Mouse (Mus musculus): ENCODE results near the gene Lmtk2. TPM values are rescaled to one million over a fixed set of nuclear protein-coding genes. Genes with fewer than 3 reads are reported as not detected.

The Lmtk2 gene
- total and polyA plus RNA-seq, 3 experiments: 12.6 to 14.8 TPM; not detected in 1

- no peaks in the 10 kb centered on the region for H3K79me2 ChIP-seq (ENCODE audit: control insufficient read depth, insufficient read depth, low read length, poor library complexity)
- H3K27ac ChIP-seq (ENCODE audit: control insufficient read depth, low read depth, low read length): no peak overlapping the region
- no peak for TF ChIP-seq SMC3 (IDR thresholded peaks at IDR 0.05; ENCODE audit: low read depth, low read length)
- TF ChIP-seq GABPA (IDR thresholded peaks at IDR 0.05; ENCODE audit: low read depth, low read length): no peak
- TF ChIP-seq MEF2A (IDR thresholded peaks at IDR 0.05; ENCODE audit: extremely low read depth, insufficient replicate concordance, low read depth, low read length, poor library complexity, severe bottlenecking): no peak
- no peak for TF ChIP-seq MYB (IDR thresholded peaks at IDR 0.05; ENCODE audit: low read depth, low read length)
- TF ChIP-seq TAL1 (IDR thresholded peaks at IDR 0.05; ENCODE audit: low read length): no peak
- no peak for TF ChIP-seq POLR2AphosphoS5 (IDR thresholded peaks at IDR 0.05; ENCODE audit: borderline replicate concordance, low read depth, low read length)
- TF ChIP-seq USF2 (IDR thresholded peaks at IDR 0.05; ENCODE audit: borderline replicate concordance in 1 of 2, insufficient read depth in 1 of 2, low read depth in 1 of 2, low read length in 2 of 2): no peak
- TF ChIP-seq MAX (IDR thresholded peaks at IDR 0.05; ENCODE audit: low read length): no peak
- no peak for TF ChIP-seq EP300 (IDR thresholded peaks at IDR 0.05; ENCODE audit: low read depth in 1 of 2, low read length in 2 of 2)
- TF ChIP-seq BHLHE40 (IDR thresholded peaks at IDR 0.05; ENCODE audit: borderline replicate concordance, low read depth, low read length): no peak
- no peak for TF ChIP-seq ETS1 (IDR thresholded peaks at IDR 0.05; ENCODE audit: low read depth, low read length)
- no peak for TF ChIP-seq MYC (IDR thresholded peaks at IDR 0.05; ENCODE audit: low read depth, low read length)
- TF ChIP-seq ZC3H11A (IDR thresholded peaks at IDR 0.05; ENCODE audit: low read depth, low read length): no peak
- no peak for TF ChIP-seq POLR2AphosphoS2 (IDR thresholded peaks at IDR 0.05; ENCODE audit: low read length)
- TF ChIP-seq UBTF (IDR thresholded peaks at IDR 0.05; ENCODE audit: borderline replicate concordance, insufficient read depth, low read depth, low read length): no peak
- H3K36me3 ChIP-seq (ENCODE audit: control insufficient read depth in 1 of 2, insufficient read depth in 2 of 2, low read length in 2 of 2): peaks cover 0 to 5% of the 10 kb centered on the region in 2 experiments; a peak in 2 of 4 replicates
- no peak for DNase-seq (ENCODE audit: low read depth, low spot score)
- no peak overlapping the region for H3K4me3 ChIP-seq (ENCODE audit: control insufficient read depth in 1 of 2, insufficient read depth in 1 of 2, low read depth in 2 of 2, low read length in 2 of 2)
- no peak overlapping the region for H3K9ac ChIP-seq (ENCODE audit: control insufficient read depth, low read depth, low read length, poor library complexity, severe bottlenecking)
- no peaks in the 10 kb centered on the region for H3K27me3 ChIP-seq (ENCODE audit: control insufficient read depth in 1 of 2, insufficient read depth in 2 of 2, low read length in 2 of 2)
- no peaks in the 10 kb centered on the region for H3K4me1 ChIP-seq (ENCODE audit: control insufficient read depth in 1 of 2, insufficient read depth in 2 of 2, low read length in 2 of 2)
- H3K9me3 ChIP-seq (replicated peaks; ENCODE audit: insufficient read depth, low read length): no peaks in the 10 kb centered on the region
These were observed 69.2 kb downstream of the Lmtk2 start for GRCm38 (mm10) chr5:144169275-144169975.

- TF ChIP-seq ZKSCAN1 (IDR thresholded peaks at IDR 0.05; ENCODE audit: low read depth, low read length) (no peak), SIN3A (IDR thresholded peaks at IDR 0.05; ENCODE audit: low read length) (no peak), USF2 (IDR thresholded peaks at IDR 0.05; ENCODE audit: borderline replicate concordance in 1 of 2, insufficient read depth in 1 of 2, low read depth in 1 of 2, low read length in 2 of 2) (no peak), TBP (IDR thresholded peaks at IDR 0.05; ENCODE audit: low read depth, low read length) (no peak), EP300 (IDR thresholded peaks at IDR 0.05; ENCODE audit: low read depth in 1 of 2, low read length in 2 of 2) (no peak), GABPA (IDR thresholded peaks at IDR 0.05; ENCODE audit: low read depth, low read length) (no peak), POLR2AphosphoS2 (IDR thresholded peaks at IDR 0.05; ENCODE audit: low read length) (no peak), TCF12 (IDR thresholded peaks at IDR 0.05; ENCODE audit: low read depth, low read length) (no peak), E2F4 (IDR thresholded peaks at IDR 0.05; ENCODE audit: borderline replicate concordance, low read depth, low read length) (no peak), KAT2A (conservative IDR thresholded peaks at IDR 0.05; ENCODE audit: low read depth, low read length) (no peak), ZNF384 (IDR thresholded peaks at IDR 0.05; ENCODE audit: low read depth, low read length) (no peak), MYC (IDR thresholded peaks at IDR 0.05; ENCODE audit: low read depth, low read length) (no peak), ZC3H11A (IDR thresholded peaks at IDR 0.05; ENCODE audit: low read depth, low read length) (no peak), RAD21 (IDR thresholded peaks at IDR 0.05; ENCODE audit: low read depth, low read length) (no peak), CHD2 (IDR thresholded peaks at IDR 0.05; ENCODE audit: low read length) (no peak), TAL1 (IDR thresholded peaks at IDR 0.05; ENCODE audit: low read length) (no peak)
- no peak overlapping the region for H3K4me3 ChIP-seq (ENCODE audit: control insufficient read depth in 1 of 2, insufficient read depth in 1 of 2, low read depth in 2 of 2, low read length in 2 of 2)
- peaks cover 0 to 3% of the 10 kb centered on the region in 2 experiments; a peak in 2 of 4 replicates for H3K36me3 ChIP-seq (ENCODE audit: control insufficient read depth in 1 of 2, insufficient read depth in 2 of 2, low read length in 2 of 2)
- peaks cover 0 to 6% of the 10 kb centered on the region in 2 experiments; a peak in 1 of 4 replicates for H3K4me1 ChIP-seq (ENCODE audit: control insufficient read depth in 1 of 2, insufficient read depth in 2 of 2, low read length in 2 of 2)
- H3K27ac ChIP-seq (ENCODE audit: control insufficient read depth, low read depth, low read length): no peak overlapping the region
- no peaks in the 10 kb centered on the region for H3K9me3 ChIP-seq (replicated peaks; ENCODE audit: insufficient read depth, low read length)
- no peak overlapping the region for H3K9ac ChIP-seq (ENCODE audit: control insufficient read depth, low read depth, low read length, poor library complexity, severe bottlenecking)
- no peaks in the 10 kb centered on the region for H3K79me2 ChIP-seq (ENCODE audit: control insufficient read depth, insufficient read depth, low read length, poor library complexity)
- no peaks in the 10 kb centered on the region for H3K27me3 ChIP-seq (ENCODE audit: control insufficient read depth in 1 of 2, insufficient read depth in 2 of 2, low read length in 2 of 2)
- no peak for DNase-seq (ENCODE audit: low read depth, low spot score)
These were observed 73.4 kb downstream of the Lmtk2 start for GRCm38 (mm10) chr5:144173648-144174047.
